25 mouse cellular contexts compared by ENCODE assay signal in the genomic region with DNA sequence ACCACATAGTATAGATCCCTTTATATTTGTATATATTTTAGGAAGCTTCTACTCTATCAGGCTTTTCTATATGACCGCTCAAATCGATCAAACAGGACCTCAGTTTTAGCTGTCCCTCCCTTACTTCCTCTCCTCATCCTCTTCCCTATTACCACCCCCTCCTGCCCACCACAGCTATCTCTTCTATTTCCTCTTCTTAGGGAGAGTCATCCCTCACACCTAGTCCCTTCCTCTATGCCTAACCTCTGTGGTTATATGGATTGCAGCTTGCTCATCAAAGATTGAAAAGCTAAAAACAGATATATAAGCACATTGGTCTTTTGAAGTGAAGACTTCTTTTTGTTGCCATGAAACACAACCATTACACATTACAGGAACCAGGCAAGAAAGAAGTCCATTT.
"Had no signal": no experiment of that assay in that cellular context is flagged by ENCODE, and none has a peak within 500 bp of the region (broad histone marks: within the 10 kb centered on the region; RNA-seq: fewer than 3 reads in every experiment).

No protein-coding gene starts in this region.

- H3K27me3 ChIP-seq: heart, embryonic 13.5 days; heart, embryonic 15.5 days; hindbrain, embryonic 13.5 days; hindbrain, embryonic 15.5 days; kidney, embryonic 15.5 days; limb, embryonic 12.5 days; liver, embryonic 13.5 days had no signal

- H3K27ac ChIP-seq: heart, embryonic 13.5 days; heart, embryonic 15.5 days; hindbrain, embryonic 13.5 days; hindbrain, embryonic 15.5 days; hindbrain, postnatal 0 days; kidney, embryonic 15.5 days; kidney, postnatal 0 days; limb, embryonic 10.5 days; limb, embryonic 12.5 days; liver, embryonic 13.5 days had no signal

- H3K4me3 ChIP-seq: gastrocnemius, adult 2 months; heart, embryonic 13.5 days; heart, embryonic 15.5 days; hindbrain, embryonic 13.5 days; hindbrain, embryonic 15.5 days; kidney, embryonic 15.5 days; limb, embryonic 10.5 days; limb, embryonic 12.5 days; liver, embryonic 13.5 days had no signal

- ATAC-seq: hindbrain, postnatal 0 days; intestine, embryonic 16.5 days had no signal

- DNase-seq: gastrocnemius, adult 2 months; gastrocnemius, postnatal 10 days; gastrocnemius, postnatal 25 days; heart, adult 18-20 months; heart, postnatal 14 days; heart, postnatal 36 days; kidney, adult 11 months; kidney, adult 2 months; kidney, adult 9 months; kidney, postnatal 14 days; kidney, postnatal 36 days; layer of hippocampus, adult 9-11 months; layer of hippocampus, postnatal 36 days; liver; liver, embryonic 13.5 days had no signal

- H3K9ac ChIP-seq: heart, embryonic 13.5 days; heart, embryonic 15.5 days; hindbrain, embryonic 13.5 days; hindbrain, embryonic 15.5 days; kidney, embryonic 15.5 days; limb, embryonic 12.5 days; liver, embryonic 13.5 days had no signal

- H3K9me3 ChIP-seq: heart, embryonic 13.5 days; heart, embryonic 15.5 days; hindbrain, embryonic 13.5 days; hindbrain, embryonic 15.5 days; kidney, embryonic 15.5 days; limb, embryonic 10.5 days; limb, embryonic 12.5 days; liver, embryonic 13.5 days had no signal

- H3K4me1 ChIP-seq: limb, embryonic 10.5 days; limb, embryonic 12.5 days had no signal
